Mouse (Mus musculus) thymus, adult 18-20 months (tissue): ENCODE data around the gene Isg20.

ENCODE experiments used
- DNase-seq, 2 experiments: peaks; one replicate each; pipeline ENCODE4 v3.0.0; 2022; ENCODE audit warnings: mixed read lengths in 2 of 2

Isg20 gene

GRCm38 (mm10) chr7:78912974-78913474, at the start of gene Isg20:
Isg20 (plus strand) TSS chr7:78913424.
- no peak for DNase-seq

- no peak for DNase-seq
Measured at GRCm38 (mm10) chr7:78863796-78864445, 49.3 kb upstream of the Isg20 start.

GRCm38 (mm10) chr7:78864446-78864802, 48.8 kb upstream of the Isg20 start:
- no peak for DNase-seq

- peak; percentile 64 to 83 for DNase-seq
Measured at GRCm38 (mm10) chr7:78865212-78865949, 47.8 kb upstream of the Isg20 start.

GRCm38 (mm10) chr7:78868731-78869130, 44.5 kb upstream of the Isg20 start:
- no peak for DNase-seq

GRCm38 (mm10) chr7:78872366-78872765, 40.9 kb upstream of the Isg20 start:
- DNase-seq: no peak

- no peak for DNase-seq
Measured at GRCm38 (mm10) chr7:78872831-78873230, 40.4 kb upstream of the Isg20 start.

- no peak for DNase-seq
Measured at GRCm38 (mm10) chr7:78881607-78882468, 31.4 kb upstream of the Isg20 start.

GRCm38 (mm10) chr7:78882469-78882837, 30.8 kb upstream of the Isg20 start:
- no peak for DNase-seq

GRCm38 (mm10) chr7:78883016-78883725, 30.1 kb upstream of the Isg20 start:
- no peak for DNase-seq

- no peak for DNase-seq
Measured at GRCm38 (mm10) chr7:78883726-78884060, 29.5 kb upstream of the Isg20 start.

GRCm38 (mm10) chr7:78884139-78884538, 29.1 kb upstream of the Isg20 start:
- DNase-seq: no peak

GRCm38 (mm10) chr7:78885404-78885803, 27.8 kb upstream of the Isg20 start:
- no peak for DNase-seq

GRCm38 (mm10) chr7:78886496-78886895, 26.7 kb upstream of the Isg20 start:
- no peak for DNase-seq

GRCm38 (mm10) chr7:78887431-78887842, 25.8 kb upstream of the Isg20 start:
- DNase-seq: no peak

- peak; percentile 62 to 65 for DNase-seq
Measured at GRCm38 (mm10) chr7:78890641-78891040, 22.6 kb upstream of the Isg20 start.

GRCm38 (mm10) chr7:78893917-78894316, 19.3 kb upstream of the Isg20 start:
- no peak for DNase-seq

GRCm38 (mm10) chr7:78895021-78895652, 18.1 kb upstream of the Isg20 start:
- DNase-seq: no peak

GRCm38 (mm10) chr7:78895653-78896333, 17.4 kb upstream of the Isg20 start, which contains the start of gene Aen:
Aen (plus strand) TSS chr7:78895854.
- DNase-seq: peak; percentile 97 to 99

GRCm38 (mm10) chr7:78897567-78897966, 15.7 kb upstream of the Isg20 start:
- DNase-seq: no peak

GRCm38 (mm10) chr7:78903174-78903870, 9.9 kb upstream of the Isg20 start:
- DNase-seq: no peak
